ENCODE assay signal across 32 mouse cellular contexts in genomic region chr19:34461451-34462019, GRCm38 (mm10). TPM values are rescaled to one million over a fixed set of nuclear protein-coding genes. Genes with fewer than 3 reads are reported as not detected.
DNase-seq lines count a peak whose midpoint lies in the region; ATAC-seq and TF ChIP-seq lines count a peak whose summit lies in the region.
"Had no signal": no experiment of that assay in that cellular context is flagged by ENCODE, and none has a peak within 500 bp of the region (broad histone marks: within the 10 kb centered on the region; RNA-seq: fewer than 3 reads in every experiment).

No protein-coding gene starts in this region.

- H3K4me2 ChIP-seq in stomach, embryonic 16.5 days (ENCODE audit: low read depth, low read length) = no peak overlapping the region
- no peak overlapping the region for H3K4me2 ChIP-seq in stomach, postnatal 0 days (replicated peaks; ENCODE audit: low read depth)
- H3K4me2 ChIP-seq: forebrain, embryonic 13.5 days; heart, embryonic 12.5 days; hindbrain, embryonic 14.5 days; neural tube, embryonic 12.5 days had no signal

- H3K9me3 ChIP-seq in stomach, embryonic 16.5 days (replicated peaks; ENCODE audit: control insufficient read depth, low read length) = no peaks in the 10 kb centered on the region
- no peaks in the 10 kb centered on the region for H3K9me3 ChIP-seq in stomach, postnatal 0 days (ENCODE audit: control insufficient read depth, low read length)
- H3K9me3 ChIP-seq: forebrain, embryonic 13.5 days; heart, embryonic 12.5 days; midbrain, embryonic 10.5 days; neural tube, embryonic 12.5 days had no signal

- ATAC-seq in stomach, embryonic 16.5 days (ENCODE audit: insufficient read depth, low FRiP score) = peak; percentile 56; the same call in 1 of the 2 replicates
- ATAC-seq in stomach, postnatal 0 days (ENCODE audit: low FRiP score, low TSS enrichment) = no peak
- ATAC-seq: activated CD4-positive, CD25-positive, alpha-beta regulatory T cell, adult 4 months; CD4-positive, CD25-positive, alpha-beta regulatory T cell, adult 4 months; forebrain, embryonic 13.5 days had no signal

- WGBS in stomach, embryonic 16.5 days = 71% methylated on average over 1 of the region's 1 CpGs
- 76% methylated on average over 1 of the region's 1 CpGs for WGBS in stomach, postnatal 0 days

- intact Hi-C loops in gastrocnemius, postnatal 14 days (cut with DNase I; ENCODE audit: low total_unique reads) = no loop called here
- intact Hi-C loops in gastrocnemius, adult 2 months (cut with DNase I) = no loop called here

- H3K27ac ChIP-seq in gastrocnemius, adult 2 months = no peak overlapping the region
- no peak overlapping the region for H3K27ac ChIP-seq in stomach, embryonic 16.5 days (ENCODE audit: low read length)
- H3K27ac ChIP-seq in stomach, postnatal 0 days (replicated peaks) = no peak overlapping the region
- H3K27ac ChIP-seq: forebrain, embryonic 13.5 days; heart, adult 2 months; hindbrain, embryonic 14.5 days; kidney, postnatal 0 days; layer of hippocampus, adult 2 months; liver, embryonic 14.5 days; midbrain, embryonic 10.5 days; neural tube, embryonic 12.5 days had no signal

- no peak overlapping the region for H3K9ac ChIP-seq in stomach, embryonic 16.5 days (ENCODE audit: low read length)
- H3K9ac ChIP-seq in stomach, postnatal 0 days (ENCODE audit: low read length) = no peak overlapping the region
- H3K9ac ChIP-seq: forebrain, embryonic 13.5 days; heart, embryonic 12.5 days; hindbrain, embryonic 14.5 days; liver, embryonic 14.5 days; neural tube, embryonic 12.5 days had no signal

- H3K36me3 ChIP-seq in stomach, embryonic 16.5 days (ENCODE audit: control insufficient read depth, insufficient read depth, low read length) = no peaks in the 10 kb centered on the region
- H3K36me3 ChIP-seq in stomach, postnatal 0 days (ENCODE audit: control insufficient read depth, insufficient read depth, low read length) = no peaks in the 10 kb centered on the region
- H3K36me3 ChIP-seq: heart, embryonic 12.5 days; midbrain, embryonic 10.5 days; neural tube, embryonic 12.5 days had no signal

- no peaks in the 10 kb centered on the region for H3K4me1 ChIP-seq in stomach, embryonic 16.5 days (ENCODE audit: control insufficient read depth, insufficient read depth, low read length)
- H3K4me1 ChIP-seq in stomach, postnatal 0 days (replicated peaks; ENCODE audit: control insufficient read depth, insufficient read depth) = no peaks in the 10 kb centered on the region
- H3K4me1 ChIP-seq: forebrain, embryonic 13.5 days; heart, embryonic 12.5 days; midbrain, embryonic 10.5 days; neural tube, embryonic 12.5 days had no signal

- no peak overlapping the region for H3K4me3 ChIP-seq in gastrocnemius, adult 2 months
- no peak overlapping the region for H3K4me3 ChIP-seq in stomach, embryonic 16.5 days (replicated peaks; ENCODE audit: low read length)
- H3K4me3 ChIP-seq in stomach, postnatal 0 days (ENCODE audit: low read depth, low read length) = no peak overlapping the region
- H3K4me3 ChIP-seq: forebrain, embryonic 13.5 days; heart, adult 2 months; heart, embryonic 12.5 days; layer of hippocampus, adult 2 months; midbrain, embryonic 10.5 days; myocyte; neural tube, embryonic 12.5 days had no signal

- no peaks in the 10 kb centered on the region for H3K27me3 ChIP-seq in stomach, embryonic 16.5 days (ENCODE audit: control insufficient read depth, insufficient read depth, low read length)
- no peaks in the 10 kb centered on the region for H3K27me3 ChIP-seq in stomach, postnatal 0 days (ENCODE audit: control insufficient read depth, insufficient read depth, low read length)
- H3K27me3 ChIP-seq: forebrain, embryonic 13.5 days; heart, embryonic 12.5 days; neural tube, embryonic 12.5 days had no signal

- TF ChIP-seq EP300 in stomach, postnatal 0 days (optimal IDR thresholded peaks at IDR 0.05) = no peak

- peak; percentile 25 for DNase-seq in gastrocnemius, postnatal 14 days
- no peak for DNase-seq in gastrocnemius, adult 2 months
- DNase-seq in kidney, postnatal 25 days = peak; percentile 14 to 36
- DNase-seq in kidney, adult 9 months = no peak
- no peak for DNase-seq in stomach, postnatal 0 days (ENCODE audit: low spot score)
- DNase-seq in layer of hippocampus, adult 11-12 months (ENCODE audit: low spot score) = no peak
- DNase-seq: adrenal gland, adult 2 months; adrenal gland, postnatal 36 days; cerebellum, adult 18-20 months; cerebellum, postnatal 10 days; heart, adult 2 months; heart, postnatal 4 days; liver; lung, adult 2 months; lung, postnatal 14 days; right cerebral cortex, adult 18-20 months; spleen, adult 18-20 months; thymus, adult 2 months; thymus, postnatal 36 days had no signal

- TF ChIP-seq CTCF in gastrocnemius, adult 2 months (IDR thresholded peaks at IDR 0.05) = no peak
- no peak for TF ChIP-seq CTCF in stomach, postnatal 0 days (IDR thresholded peaks at IDR 0.05; ENCODE audit: low read depth)

RNA-seq across cellular contexts. Expression of gene Ch25h, which starts 13.4 kb away (rescaled TPM):
- total RNA-seq in gastrocnemius, postnatal 14 days (2021) = not detected
- not detected for total RNA-seq in gastrocnemius, adult 2 months (2021)
- polyA plus RNA-seq in stomach, embryonic 16.5 days (2015; fragmentation: Nextera tagmentation; extraction: Ambion mirVana) = 2.7 and 4.1 TPM in 2 replicates
- 3.7 and 4.6 TPM in 2 replicates for polyA plus RNA-seq in stomach, postnatal 0 days (2015; fragmentation: Nextera tagmentation; extraction: Ambion mirVana)
- total RNA-seq: megakaryocyte progenitor cell, adult 5-6 weeks had no signal
- polyA plus RNA-seq: activated CD4-positive, CD25-positive, alpha-beta regulatory T cell, adult 4 months; CD4-positive, CD25-positive, alpha-beta regulatory T cell, adult 4 months had no signal

Comparison
In these comparisons a context has a peak if more than half of its experiments do, and no peak if none do; other contexts are left out.
1. DNase-seq: peak in gastrocnemius, postnatal 14 days (single experiment) and kidney, postnatal 25 days (2 of 2); none in gastrocnemius, adult 2 months (single experiment), kidney, adult 9 months (single experiment), stomach, postnatal 0 days (single experiment) and layer of hippocampus, adult 11-12 months (single experiment).